8 mouse cellular contexts compared by ENCODE assay signal in the genomic region with DNA sequence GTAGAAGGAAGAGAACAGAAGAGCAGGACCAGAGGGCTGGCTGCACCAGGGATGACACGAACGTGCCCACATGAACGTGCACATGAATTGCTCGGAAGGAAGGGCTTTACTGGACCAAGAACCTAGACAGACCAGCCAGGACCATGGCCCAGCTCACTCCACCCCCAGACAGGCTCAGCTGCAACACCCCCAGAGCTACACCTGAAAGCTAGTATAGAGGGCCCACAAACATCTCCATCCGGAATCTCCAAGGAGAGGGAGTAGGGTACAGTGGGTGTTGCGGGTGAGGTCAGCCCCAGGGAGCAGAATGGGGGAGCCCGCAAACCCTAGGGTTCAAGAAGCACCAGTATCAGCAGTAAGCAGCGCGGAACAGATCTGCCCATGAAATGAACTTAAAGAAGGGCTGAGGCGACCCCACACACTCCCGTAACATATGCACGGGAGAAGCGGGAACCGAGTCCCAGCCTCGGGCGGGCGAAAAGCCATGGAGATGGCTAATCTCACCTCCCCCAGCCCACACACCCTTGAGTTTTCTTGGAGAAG. TPM values are rescaled to one million over a fixed set of nuclear protein-coding genes. Genes with fewer than 3 reads are reported as not detected.
DNase-seq lines count a peak whose midpoint lies in the region; ATAC-seq and TF ChIP-seq lines count a peak whose summit lies in the region.

No protein-coding gene starts in this region.

- H3K9me3 ChIP-seq in lung, embryonic 14.5 days (ENCODE audit: low read depth, low read length), result no peaks in the 10 kb centered on the region
- H3K9me3 ChIP-seq in forebrain, embryonic 12.5 days, result no peaks in the 10 kb centered on the region
- H3K9me3 ChIP-seq in limb, embryonic 10.5 days (replicated peaks), result no peaks in the 10 kb centered on the region
- no peaks in the 10 kb centered on the region for H3K9me3 ChIP-seq in neural tube, embryonic 14.5 days (ENCODE audit: control insufficient read depth, low read length)

- H3K4me1 ChIP-seq in lung, embryonic 14.5 days (ENCODE audit: insufficient read depth), result peaks cover 14% of the 10 kb centered on the region
- H3K4me1 ChIP-seq in forebrain, embryonic 12.5 days, result peaks cover 18% of the 10 kb centered on the region
- peaks cover 30% of the 10 kb centered on the region for H3K4me1 ChIP-seq in limb, embryonic 10.5 days
- H3K4me1 ChIP-seq in neural tube, embryonic 14.5 days (ENCODE audit: control insufficient read depth, insufficient read depth, low read length), result peaks cover 8% of the 10 kb centered on the region; the same call in 1 of the 2 replicates

- H3K27me3 ChIP-seq in lung, embryonic 14.5 days (ENCODE audit: insufficient read depth, low read length), result peaks cover 20% of the 10 kb centered on the region
- peaks cover 57% of the 10 kb centered on the region for H3K27me3 ChIP-seq in forebrain, embryonic 12.5 days
- H3K27me3 ChIP-seq in limb, embryonic 10.5 days (ENCODE audit: low read depth, poor library complexity, severe bottlenecking), result peaks cover 64% of the 10 kb centered on the region
- peaks cover 16% of the 10 kb centered on the region for H3K27me3 ChIP-seq in neural tube, embryonic 14.5 days (ENCODE audit: control insufficient read depth, insufficient read depth, low read length)

- WGBS in lung, embryonic 14.5 days, result 18% methylated on average over 17 of the region's 17 CpGs
- 15% methylated on average over 17 of the region's 17 CpGs for WGBS in forebrain, embryonic 12.5 days
- WGBS in limb, embryonic 10.5 days, result 20% methylated on average over 17 of the region's 17 CpGs
- WGBS in neural tube, embryonic 14.5 days, result 23% methylated on average over 17 of the region's 17 CpGs

- H3K4me2 ChIP-seq in lung, embryonic 14.5 days, result peak overlapping the region; percentile 96
- peak overlapping the region; percentile 98 for H3K4me2 ChIP-seq in forebrain, embryonic 12.5 days
- H3K4me2 ChIP-seq in neural tube, embryonic 14.5 days (ENCODE audit: low read depth, low read length), result peak overlapping the region; percentile 98

- peak overlapping the region; percentile 72 for H3K4me3 ChIP-seq in lung, embryonic 14.5 days (ENCODE audit: low read depth, low read length)
- peak overlapping the region; percentile 80 for H3K4me3 ChIP-seq in forebrain, embryonic 12.5 days (replicated peaks)
- peak overlapping the region; percentile 79 for H3K4me3 ChIP-seq in limb, embryonic 10.5 days
- peak overlapping the region; percentile 65 for H3K4me3 ChIP-seq in neural tube, embryonic 14.5 days (ENCODE audit: low read depth, low read length)

- no peak overlapping the region for H3K27ac ChIP-seq in lung, embryonic 14.5 days (ENCODE audit: low read depth)
- H3K27ac ChIP-seq in forebrain, embryonic 12.5 days, result no peak overlapping the region
- no peak overlapping the region for H3K27ac ChIP-seq in limb, embryonic 10.5 days
- no peak overlapping the region for H3K27ac ChIP-seq in neural tube, embryonic 14.5 days (ENCODE audit: low read depth, low read length)

- TF ChIP-seq CTCF in lung, embryonic 14.5 days (IDR thresholded peaks at IDR 0.05; ENCODE audit: low read depth), result no peak

- no peak overlapping the region; the same call in 1 of the 2 replicates for H3K9ac ChIP-seq in lung, embryonic 14.5 days
- no peak overlapping the region for H3K9ac ChIP-seq in forebrain, embryonic 12.5 days
- H3K9ac ChIP-seq in neural tube, embryonic 14.5 days (replicated peaks; ENCODE audit: low read depth, low read length), result no peak overlapping the region; the same call in 1 of the 2 replicates

- H3K36me3 ChIP-seq in lung, embryonic 14.5 days (ENCODE audit: insufficient read depth), result no peaks in the 10 kb centered on the region
- no peaks in the 10 kb centered on the region for H3K36me3 ChIP-seq in forebrain, embryonic 12.5 days (replicated peaks)
- H3K36me3 ChIP-seq in limb, embryonic 10.5 days, result no peaks in the 10 kb centered on the region
- H3K36me3 ChIP-seq in neural tube, embryonic 14.5 days (ENCODE audit: control insufficient read depth, insufficient read depth, low read length), result no peaks in the 10 kb centered on the region

- ATAC-seq in lung, embryonic 14.5 days (ENCODE audit: insufficient read depth), result no peak
- ATAC-seq in forebrain, embryonic 12.5 days (ENCODE audit: low FRiP score), result no peak
- no peak for ATAC-seq in neural tube, embryonic 14.5 days (ENCODE audit: low read depth)
- ATAC-seq in erythroid progenitor cell, adult 5-6 weeks (replicated peaks; ENCODE audit: low FRiP score, poor library complexity, severe bottlenecking), result no peak

- DNase-seq in lung, embryonic 14.5 days, result no peak
- no peak for DNase-seq in lung, postnatal 25 days (ENCODE audit: low spot score)
- DNase-seq in limb, embryonic 10.5 days (ENCODE audit: low spot score), result no peak
- no peak for DNase-seq in yolk sac, embryonic 10.5 days (ENCODE audit: low spot score)
- no peak for DNase-seq in urinary bladder, adult 2 months (ENCODE audit: low spot score)

RNA-seq across cellular contexts. Expression of a gene that starts 1.4 kb away (rescaled TPM):
- polyA plus RNA-seq in lung, embryonic 14.5 days (2014; fragmentation: Nextera tagmentation; extraction: Ambion mirVana), result 8.6 and 9.4 TPM in 2 replicates
- 8.4 and 11.0 TPM in 2 replicates for polyA plus RNA-seq in forebrain, embryonic 12.5 days (2016; fragmentation: Nextera tagmentation; extraction: Ambion mirVana)
- 3.2 and 3.6 TPM in 2 replicates for polyA plus RNA-seq in limb, embryonic 10.5 days (2016; fragmentation: Nextera tagmentation; extraction: Ambion mirVana)
- polyA plus RNA-seq in neural tube, embryonic 14.5 days (2014; fragmentation: Nextera tagmentation; extraction: Ambion mirVana), result 14.5 and 18.3 TPM in 2 replicates
- polyA plus RNA-seq in urinary bladder, adult 2 months (2012; rRNA removed), result 43.2 and 60.5 TPM in 2 replicates
- 0.42 TPM in 1 of 2 replicates, not detected in the other for total RNA-seq in erythroid progenitor cell, adult 5-6 weeks (2015; ENCODE audit: low replicate concordance)
- 0.64 and 0.68 TPM in 2 replicates for total RNA-seq in erythroid progenitor cell, adult 5-6 weeks (2017; ENCODE audit: low replicate concordance)
